Mouse (Mus musculus) CH12.LX (cell line): Measurements from ENCODE around the gene Ap4s1.

Experiments used
- CTCF ChIP-seq, 2 experiments: IDR thresholded peaks in 1 of 2; conservative IDR thresholded peaks in 1 of 2; 2 replicates each; pipeline ENCODE4 v1.5.1; 2011 to 2012; ENCODE audit warnings: low read depth in 2 of 2, low read length in 2 of 2, improper control_type of control experiment in 1 of 2, inconsistent platforms in 1 of 2, mild to moderate bottlenecking in 1 of 2, moderate library complexity in 1 of 2
- E2F4 ChIP-seq: IDR thresholded peaks from 2 replicates; pipeline ENCODE4 v1.6.1; 2011; ENCODE audit warnings: low read depth, low read length, improper control_type of control experiment; ENCODE audit not compliant: insufficient replicate concordance
- EP300 ChIP-seq: IDR thresholded peaks from 2 replicates; pipeline ENCODE4 v1.6.1; 2011; ENCODE audit warnings: low read length, improper control_type of control experiment
- NRF1 ChIP-seq: IDR thresholded peaks from 2 replicates; pipeline ENCODE4 v1.6.1; 2014; ENCODE audit warnings: low read depth, mild to moderate bottlenecking, inconsistent platforms, low read length, improper control_type of control experiment, moderate library complexity

DNA sequence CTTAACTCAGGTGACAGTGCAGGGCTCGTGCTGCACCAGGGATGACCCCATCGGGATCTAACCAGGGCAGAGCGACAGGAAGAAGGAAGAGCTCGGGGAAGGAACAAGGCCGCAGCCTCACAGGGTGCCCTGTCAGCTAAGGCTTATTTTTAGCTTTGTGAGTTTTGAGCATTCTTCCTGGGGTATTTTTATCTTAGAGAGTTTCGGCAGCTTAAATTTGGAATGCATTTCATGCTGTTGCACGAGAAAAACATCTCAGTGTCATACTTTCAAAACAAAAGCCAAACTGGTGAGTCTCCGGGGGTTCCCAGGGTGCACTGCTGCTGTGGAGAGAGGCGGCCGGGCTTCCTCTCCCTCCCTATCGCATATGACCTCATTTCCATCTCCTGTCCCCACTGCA, 38.2 kb downstream of the Ap4s1 start:
- TF ChIP-seq NRF1 (no peak), CTCF (conservative IDR thresholded peaks at IDR 0.05 in 1 of 2, IDR thresholded peaks at IDR 0.05 in 1 of 2; ENCODE audit: low read depth in 2 of 2, low read length in 2 of 2) (no peak), E2F4 (no peak), EP300 (no peak)
